Mouse (Mus musculus): Measurements from ENCODE around the gene Sms. TPM values are rescaled to one million over a fixed set of nuclear protein-coding genes. Genes with fewer than 3 reads are reported as not detected.

The Sms gene
- polyA plus RNA-seq, 1 experiment, result 81.8 TPM

GRCm38 (mm10) chrX:157490769-157491144 lies 1.3 kb downstream of the Sms start:
- DNase-seq, result peak; percentile 27 to 35
- Histone ChIP-seq H3K4me1 (ENCODE audit: control insufficient read depth, insufficient read depth, low read length) (no peaks in the 10 kb centered on the region; the same call in 1 of the 2 replicates), H3K27ac (ENCODE audit: insufficient read depth, low read length) (peak overlapping the region; percentile 88)

GRCm38 (mm10) chrX:157489871-157490721 lies 2.0 kb downstream of the Sms start:
- no peak for TF ChIP-seq POLR2A (IDR thresholded peaks at IDR 0.05; ENCODE audit: borderline replicate concordance, insufficient read depth, low read length)
- no peak for TF ChIP-seq CTCF (IDR thresholded peaks at IDR 0.05; ENCODE audit: borderline replicate concordance, insufficient read depth, low read depth, low read length)
- Histone ChIP-seq H3K4me3 (replicated peaks; ENCODE audit: insufficient read depth, low read depth, low read length) (peak overlapping the region; percentile 37), H3K27ac (ENCODE audit: insufficient read depth, low read length) (no peak overlapping the region), H3K27me3 (ENCODE audit: control insufficient read depth, insufficient read depth, low read length) (no peaks in the 10 kb centered on the region), H3K4me1 (ENCODE audit: control insufficient read depth, insufficient read depth, low read length) (no peaks in the 10 kb centered on the region; the same call in 1 of the 2 replicates)
- 17% methylated on average over 9 of the region's 9 CpGs for WGBS
- DNase-seq, result peak in 1 of 2 experiments; percentile 22

More at GRCm38 (mm10) chrX:157490769-157491144, 1.3 kb downstream of the Sms start:
- no peaks in the 10 kb centered on the region for H3K27me3 ChIP-seq (ENCODE audit: control insufficient read depth, insufficient read depth, low read length)
- no peak for TF ChIP-seq CTCF (IDR thresholded peaks at IDR 0.05; ENCODE audit: borderline replicate concordance, insufficient read depth, low read depth, low read length)
- no peak for TF ChIP-seq POLR2A (IDR thresholded peaks at IDR 0.05; ENCODE audit: borderline replicate concordance, insufficient read depth, low read length)
- 7% methylated on average over 12 of the region's 12 CpGs for WGBS
- peak overlapping the region; percentile 80 for H3K4me3 ChIP-seq (replicated peaks; ENCODE audit: insufficient read depth, low read depth, low read length)

- Histone ChIP-seq H3K4me3 (replicated peaks; ENCODE audit: insufficient read depth, low read depth, low read length) (no peak overlapping the region), H3K4me1 (ENCODE audit: control insufficient read depth, insufficient read depth, low read length) (no peaks in the 10 kb centered on the region; the same call in 1 of the 2 replicates), H3K27ac (ENCODE audit: insufficient read depth, low read length) (no peak overlapping the region), H3K27me3 (ENCODE audit: control insufficient read depth, insufficient read depth, low read length) (no peaks in the 10 kb centered on the region)
- DNase-seq, result peak in 1 of 2 experiments; percentile 59
- TF ChIP-seq POLR2A (IDR thresholded peaks at IDR 0.05; ENCODE audit: borderline replicate concordance, insufficient read depth, low read length) (no peak), CTCF (IDR thresholded peaks at IDR 0.05; ENCODE audit: borderline replicate concordance, insufficient read depth, low read depth, low read length) (no peak)
- 41% methylated on average over 3 of the region's 3 CpGs for WGBS
Measured at GRCm38 (mm10) chrX:157488831-157489230, 3.3 kb downstream of the Sms start.

GRCm38 (mm10) chrX:157486765-157487164 lies 5.3 kb downstream of the Sms start:
- WGBS, result 52% methylated on average over 2 of the region's 2 CpGs
- Histone ChIP-seq H3K27me3 (ENCODE audit: control insufficient read depth, insufficient read depth, low read length) (no peaks in the 10 kb centered on the region), H3K4me3 (replicated peaks; ENCODE audit: insufficient read depth, low read depth, low read length) (no peak overlapping the region), H3K27ac (ENCODE audit: insufficient read depth, low read length) (no peak overlapping the region), H3K4me1 (ENCODE audit: control insufficient read depth, insufficient read depth, low read length) (no peaks in the 10 kb centered on the region; the same call in 1 of the 2 replicates)
- TF ChIP-seq CTCF (IDR thresholded peaks at IDR 0.05; ENCODE audit: borderline replicate concordance, insufficient read depth, low read depth, low read length) (peak; percentile 37; the same call in 1 of the 2 replicates), POLR2A (IDR thresholded peaks at IDR 0.05; ENCODE audit: borderline replicate concordance, insufficient read depth, low read length) (no peak)
- DNase-seq, result peak; percentile 31 to 41

GRCm38 (mm10) chrX:157482842-157483241 lies 9.2 kb downstream of the Sms start:
- WGBS, result 92% methylated on average over 2 of the region's 2 CpGs

GRCm38 (mm10) chrX:157481860-157482259 lies 10.2 kb downstream of the Sms start:
- peak in 1 of 2 experiments; percentile 26 for DNase-seq
- no peak for TF ChIP-seq CTCF (IDR thresholded peaks at IDR 0.05; ENCODE audit: borderline replicate concordance, insufficient read depth, low read depth, low read length)
- TF ChIP-seq POLR2A (IDR thresholded peaks at IDR 0.05; ENCODE audit: borderline replicate concordance, insufficient read depth, low read length), result no peak
- Histone ChIP-seq H3K4me3 (replicated peaks; ENCODE audit: insufficient read depth, low read depth, low read length) (no peak overlapping the region), H3K4me1 (ENCODE audit: control insufficient read depth, insufficient read depth, low read length) (no peaks in the 10 kb centered on the region), H3K27me3 (ENCODE audit: control insufficient read depth, insufficient read depth, low read length) (no peaks in the 10 kb centered on the region), H3K27ac (ENCODE audit: insufficient read depth, low read length) (no peak overlapping the region)
- 78% methylated on average over 2 of the region's 2 CpGs for WGBS

More at GRCm38 (mm10) chrX:157482842-157483241, 9.2 kb downstream of the Sms start:
- no peak overlapping the region for H3K27ac ChIP-seq (ENCODE audit: insufficient read depth, low read length)
- H3K4me1 ChIP-seq (ENCODE audit: control insufficient read depth, insufficient read depth, low read length), result no peaks in the 10 kb centered on the region
- no peaks in the 10 kb centered on the region for H3K27me3 ChIP-seq (ENCODE audit: control insufficient read depth, insufficient read depth, low read length)
- H3K4me3 ChIP-seq (replicated peaks; ENCODE audit: insufficient read depth, low read depth, low read length), result no peak overlapping the region
- DNase-seq, result no peak
- TF ChIP-seq POLR2A (IDR thresholded peaks at IDR 0.05; ENCODE audit: borderline replicate concordance, insufficient read depth, low read length), result no peak
- no peak for TF ChIP-seq CTCF (IDR thresholded peaks at IDR 0.05; ENCODE audit: borderline replicate concordance, insufficient read depth, low read depth, low read length)

GRCm38 (mm10) chrX:157477328-157477727 lies 14.8 kb downstream of the Sms start:
- peaks cover 3% of the 10 kb centered on the region; the same call in 1 of the 2 replicates for H3K4me1 ChIP-seq (ENCODE audit: control insufficient read depth, insufficient read depth, low read length)
- H3K27me3 ChIP-seq (ENCODE audit: control insufficient read depth, insufficient read depth, low read length), result no peaks in the 10 kb centered on the region
- WGBS, result 35% methylated on average over 3 of the region's 3 CpGs
- DNase-seq, result no peak
- no peak for TF ChIP-seq POLR2A (IDR thresholded peaks at IDR 0.05; ENCODE audit: borderline replicate concordance, insufficient read depth, low read length)
- TF ChIP-seq CTCF (IDR thresholded peaks at IDR 0.05; ENCODE audit: borderline replicate concordance, insufficient read depth, low read depth, low read length), result no peak
- H3K27ac ChIP-seq (ENCODE audit: insufficient read depth, low read length), result no peak overlapping the region
- H3K4me3 ChIP-seq (replicated peaks; ENCODE audit: insufficient read depth, low read depth, low read length), result no peak overlapping the region
